Comparison of ENCODE assay signal across 10 mouse cellular contexts in genomic region chr4:40220437-40220836, GRCm38 (mm10). TPM values are rescaled to one million over a fixed set of nuclear protein-coding genes. Genes with fewer than 3 reads are reported as not detected.
DNase-seq lines count a peak whose midpoint lies in the region; ATAC-seq and TF ChIP-seq lines count a peak whose summit lies in the region.
"Had no signal": no experiment of that assay in that cellular context is flagged by ENCODE, and none has a peak within 500 bp of the region (broad histone marks: within the 10 kb centered on the region; RNA-seq: fewer than 3 reads in every experiment).

No protein-coding gene starts in this region.

- ATAC-seq in hindbrain, embryonic 16.5 days: no peak
- ATAC-seq in neural tube, embryonic 15.5 days (ENCODE audit: low FRiP score): no peak

- peak; percentile 62 for DNase-seq in liver, adult 2 months (ENCODE audit: extremely low read depth, low read depth, low spot score)
- DNase-seq in liver: no peak
- no peak for DNase-seq in embryonic facial prominence, embryonic 10.5 days (ENCODE audit: low spot score)
- DNase-seq in ovary, postnatal 36 days (ENCODE audit: low spot score): no peak
- DNase-seq in lung, postnatal 4 days: no peak
- DNase-seq: adrenal gland, postnatal 36 days; cerebellum, postnatal 36 days had no signal

- TF ChIP-seq POLR2A in liver, adult 2 months (IDR thresholded peaks at IDR 0.05; ENCODE audit: extremely low read depth, insufficient read depth, low read length): no peak

- peak overlapping the region; percentile 59 for H3K27ac ChIP-seq in liver, adult 2 months (replicated peaks; ENCODE audit: insufficient read depth, low read depth, low read length)
- H3K27ac ChIP-seq in embryonic facial prominence, embryonic 10.5 days (replicated peaks): no peak overlapping the region
- H3K27ac ChIP-seq in hindbrain, embryonic 16.5 days (ENCODE audit: low read depth, low read length): no peak overlapping the region
- H3K27ac ChIP-seq in neural tube, embryonic 15.5 days (replicated peaks): no peak overlapping the region
- H3K27ac ChIP-seq: left cerebral cortex, adult 2 months had no signal

- peak overlapping the region; percentile 43 for H3K4me2 ChIP-seq in hindbrain, embryonic 16.5 days (ENCODE audit: low read length)
- H3K4me2 ChIP-seq in neural tube, embryonic 15.5 days: peak overlapping the region; percentile 32

- peaks cover 9% of the 10 kb centered on the region; the same call in 1 of the 2 replicates for H3K4me1 ChIP-seq in liver, adult 2 months (ENCODE audit: control insufficient read depth, insufficient read depth, low read length)
- H3K4me1 ChIP-seq in embryonic facial prominence, embryonic 10.5 days: peaks cover 11% of the 10 kb centered on the region
- H3K4me1 ChIP-seq in hindbrain, embryonic 16.5 days (ENCODE audit: control insufficient read depth, insufficient read depth, low read depth, low read length): peaks cover 5% of the 10 kb centered on the region
- peaks cover 4% of the 10 kb centered on the region for H3K4me1 ChIP-seq in neural tube, embryonic 15.5 days

- whole genome bisulfite sequencing in liver, adult 2 months: 24% methylated on average over 12 of the region's 12 CpGs
- WGBS in embryonic facial prominence, embryonic 10.5 days: 16% methylated on average over 12 of the region's 12 CpGs
- WGBS in hindbrain, embryonic 16.5 days: 20% methylated on average over 12 of the region's 12 CpGs
- WGBS in neural tube, embryonic 15.5 days: 22% methylated on average over 12 of the region's 12 CpGs

- no peak for TF ChIP-seq CTCF in liver, adult 2 months (IDR thresholded peaks at IDR 0.05; ENCODE audit: low read depth, low read length)

- 0 out of 2 replicates have a peak overlapping the region, but pooled peaks have one; percentile 5 for H3K9ac ChIP-seq in liver, adult 2 months (ENCODE audit: low read depth, low read length)
- H3K9ac ChIP-seq in hindbrain, embryonic 16.5 days (ENCODE audit: low read depth, low read length): 0 out of 2 replicates have a peak overlapping the region, but pooled peaks have one; percentile 25
- H3K9ac ChIP-seq in neural tube, embryonic 15.5 days (replicated peaks): no peak overlapping the region; the same call in 1 of the 2 replicates

- H3K4me3 ChIP-seq in liver, adult 2 months (ENCODE audit: insufficient read depth, low read depth, low read length): no peak overlapping the region
- peak overlapping the region; percentile 25; the same call in 1 of the 2 replicates for H3K4me3 ChIP-seq in embryonic facial prominence, embryonic 10.5 days
- no peak overlapping the region; the same call in 1 of the 2 replicates for H3K4me3 ChIP-seq in hindbrain, embryonic 16.5 days (ENCODE audit: low read length)
- H3K4me3 ChIP-seq in neural tube, embryonic 15.5 days (replicated peaks): no peak overlapping the region
- H3K4me3 ChIP-seq: left cerebral cortex, adult 2 months had no signal

- H3K79me2 ChIP-seq in liver, adult 2 months (ENCODE audit: control insufficient read depth, insufficient read depth, low read length): no peaks in the 10 kb centered on the region

- no peaks in the 10 kb centered on the region for H3K9me3 ChIP-seq in embryonic facial prominence, embryonic 10.5 days
- no peaks in the 10 kb centered on the region for H3K9me3 ChIP-seq in hindbrain, embryonic 16.5 days (ENCODE audit: control insufficient read depth, low read length)
- H3K9me3 ChIP-seq in neural tube, embryonic 15.5 days (replicated peaks): no peaks in the 10 kb centered on the region

- peaks cover 38% of the 10 kb centered on the region for H3K36me3 ChIP-seq in liver, adult 2 months (ENCODE audit: control insufficient read depth, insufficient read depth, low read length)
- no peaks in the 10 kb centered on the region for H3K36me3 ChIP-seq in embryonic facial prominence, embryonic 10.5 days (replicated peaks)
- no peaks in the 10 kb centered on the region for H3K36me3 ChIP-seq in hindbrain, embryonic 16.5 days (ENCODE audit: control insufficient read depth, insufficient read depth, low read length)
- H3K36me3 ChIP-seq in neural tube, embryonic 15.5 days: no peaks in the 10 kb centered on the region

- H3K27me3 ChIP-seq in liver, adult 2 months (ENCODE audit: control insufficient read depth, insufficient read depth, low read length): no peaks in the 10 kb centered on the region
- H3K27me3 ChIP-seq in embryonic facial prominence, embryonic 10.5 days (replicated peaks; ENCODE audit: low read depth, poor library complexity, severe bottlenecking): peaks cover 19% of the 10 kb centered on the region
- H3K27me3 ChIP-seq in hindbrain, embryonic 16.5 days (replicated peaks; ENCODE audit: control insufficient read depth, insufficient read depth, low read length): no peaks in the 10 kb centered on the region
- H3K27me3 ChIP-seq in neural tube, embryonic 15.5 days (replicated peaks): no peaks in the 10 kb centered on the region

RNA-seq across cellular contexts. Expression of gene Ddx58, which starts 19.2 kb away (rescaled TPM):
- 29.2 and 29.9 TPM in 2 replicates for total RNA-seq in liver, adult 2 months (2014; rRNA removed)
- 9.1 and 11.6 TPM in 2 replicates for polyA plus RNA-seq in liver, adult 2 months (2012; rRNA removed)
- 4.7 and 6.2 TPM in 2 replicates for polyA plus RNA-seq in embryonic facial prominence, embryonic 10.5 days (2016; fragmentation: Nextera tagmentation; extraction: Ambion mirVana)
- polyA plus RNA-seq in hindbrain, embryonic 16.5 days (2015; fragmentation: Nextera tagmentation; extraction: Ambion mirVana): 3.3 TPM in 2 replicates
- polyA plus RNA-seq in neural tube, embryonic 15.5 days (2015; fragmentation: Nextera tagmentation; extraction: Ambion mirVana): 4.5 and 8.9 TPM in 2 replicates

RNA-seq across cellular contexts. Expression of gene Smim27, which starts 48.9 kb away (rescaled TPM):
- 3.0 and 5.7 TPM in 2 replicates for total RNA-seq in liver, adult 2 months (2014; rRNA removed)
- polyA plus RNA-seq in liver, adult 2 months (2012; rRNA removed): 28.9 and 29.7 TPM in 2 replicates
- 21.3 and 22.2 TPM in 2 replicates for polyA plus RNA-seq in embryonic facial prominence, embryonic 10.5 days (2016; fragmentation: Nextera tagmentation; extraction: Ambion mirVana)
- polyA plus RNA-seq in hindbrain, embryonic 16.5 days (2015; fragmentation: Nextera tagmentation; extraction: Ambion mirVana): 12.5 TPM in 2 replicates
- polyA plus RNA-seq in neural tube, embryonic 15.5 days (2015; fragmentation: Nextera tagmentation; extraction: Ambion mirVana): 18.6 and 18.9 TPM in 2 replicates

RNA-seq across cellular contexts. Expression of gene Topors, which starts 49.2 kb away (rescaled TPM):
- 22.4 and 23.1 TPM in 2 replicates for total RNA-seq in liver, adult 2 months (2014; rRNA removed)
- 2.7 and 3.0 TPM in 2 replicates for polyA plus RNA-seq in liver, adult 2 months (2012; rRNA removed)
- polyA plus RNA-seq in embryonic facial prominence, embryonic 10.5 days (2016; fragmentation: Nextera tagmentation; extraction: Ambion mirVana): 50.4 and 52.9 TPM in 2 replicates
- 28.8 and 31.5 TPM in 2 replicates for polyA plus RNA-seq in hindbrain, embryonic 16.5 days (2015; fragmentation: Nextera tagmentation; extraction: Ambion mirVana)
- polyA plus RNA-seq in neural tube, embryonic 15.5 days (2015; fragmentation: Nextera tagmentation; extraction: Ambion mirVana): 30.0 and 32.4 TPM in 2 replicates

RNA-seq across cellular contexts. Expression of gene Ndufb6, which starts 58.8 kb away (rescaled TPM):
- total RNA-seq in liver, adult 2 months (2014; rRNA removed): 154 and 169 TPM in 2 replicates
- 135 and 138 TPM in 2 replicates for polyA plus RNA-seq in liver, adult 2 months (2012; rRNA removed)
- polyA plus RNA-seq in embryonic facial prominence, embryonic 10.5 days (2016; fragmentation: Nextera tagmentation; extraction: Ambion mirVana): 310 and 312 TPM in 2 replicates
- polyA plus RNA-seq in hindbrain, embryonic 16.5 days (2015; fragmentation: Nextera tagmentation; extraction: Ambion mirVana): 369 and 426 TPM in 2 replicates
- polyA plus RNA-seq in neural tube, embryonic 15.5 days (2015; fragmentation: Nextera tagmentation; extraction: Ambion mirVana): 380 and 437 TPM in 2 replicates
